Mouse (Mus musculus) myocyte (in vitro differentiated cells): ENCODE data around the gene Map3k14. TPM values are rescaled to one million over a fixed set of nuclear protein-coding genes. Genes with fewer than 3 reads are reported as not detected.

Experiments used
- H3K27me3 ChIP-seq: one replicate; pipeline ENCODE4 v1.6.1; 2011; ENCODE audit not compliant: control insufficient read depth, insufficient read depth, insufficient read length
- H3K36me3 ChIP-seq: one replicate; pipeline ENCODE4 v1.6.1; 2011; ENCODE audit not compliant: control insufficient read depth, insufficient read depth
- H3K4me2 ChIP-seq: one replicate; pipeline ENCODE4 v1.6.1; 2011; ENCODE audit warnings: low read depth, control low read depth
- H3K4me3 ChIP-seq: one replicate; pipeline ENCODE4 v1.5.1; 2011; ENCODE audit warnings: mild to moderate bottlenecking, control low read depth, moderate library complexity
- H3K79me2 ChIP-seq: one replicate; pipeline ENCODE4 v1.6.1; 2011; ENCODE audit not compliant: control insufficient read depth, insufficient read depth
- H3ac ChIP-seq: one replicate; pipeline ENCODE4 v1.6.1; 2011; ENCODE audit not compliant: control insufficient read depth, insufficient read length
- CEBPB ChIP-seq: IDR thresholded peaks from 2 replicates; pipeline ENCODE4 v1.6.1; 2011; ENCODE audit warnings: mild to moderate bottlenecking, moderate library complexity; ENCODE audit not compliant: poor library complexity, insufficient read depth, severe bottlenecking
- E2F4 ChIP-seq: IDR thresholded peaks from one replicate; pipeline ENCODE4 v1.6.1; 2011; ENCODE audit warnings: mild to moderate bottlenecking, control low read depth, moderate library complexity; ENCODE audit not compliant: insufficient read depth
- MAX ChIP-seq: IDR thresholded peaks from one replicate; pipeline ENCODE4 v1.6.1; 2011; ENCODE audit warnings: low read depth, mild to moderate bottlenecking, control low read depth
- MYOD1 ChIP-seq, 3 experiments: IDR thresholded peaks; one replicate each; pipeline ENCODE4 v1.6.1; 2011; ENCODE audit warnings: control low read depth in 2 of 3, low read depth in 2 of 3, mild to moderate bottlenecking in 2 of 3, moderate library complexity in 1 of 3; ENCODE audit not compliant: insufficient read length in 2 of 3, control insufficient read depth in 1 of 3
- MYOG ChIP-seq, 3 experiments: IDR thresholded peaks; one replicate each; pipeline ENCODE4 v1.6.1; 2011; ENCODE audit warnings: control low read depth in 2 of 3, low read depth in 2 of 3, mild to moderate bottlenecking in 2 of 3; ENCODE audit not compliant: insufficient read length in 2 of 3, control insufficient read depth in 1 of 3, insufficient read depth in 1 of 3
- POLR2A ChIP-seq: IDR thresholded peaks from one replicate; pipeline ENCODE4 v1.6.1; 2011; ENCODE audit warnings: low read depth, mild to moderate bottlenecking, control low read depth, moderate library complexity; ENCODE audit not compliant: insufficient read length
- POLR2AphosphoS2 ChIP-seq: IDR thresholded peaks from one replicate; pipeline ENCODE4 v1.6.1; 2011; ENCODE audit warnings: low read depth, control low read depth; ENCODE audit not compliant: insufficient read length
- REST ChIP-seq: IDR thresholded peaks from one replicate; pipeline ENCODE4 v1.6.1; 2011; ENCODE audit warnings: mild to moderate bottlenecking, control low read depth, moderate library complexity; ENCODE audit not compliant: insufficient read depth, insufficient read length
- SRF ChIP-seq: IDR thresholded peaks from one replicate; pipeline ENCODE4 v1.6.1; 2011; ENCODE audit warnings: low read depth; ENCODE audit not compliant: control insufficient read depth, insufficient read length
- TCF12 ChIP-seq: IDR thresholded peaks from one replicate; pipeline ENCODE4 v1.6.1; 2011; ENCODE audit warnings: mild to moderate bottlenecking, control low read depth; ENCODE audit not compliant: poor library complexity, insufficient read depth, severe bottlenecking
- TCF3 ChIP-seq: IDR thresholded peaks from one replicate; pipeline ENCODE4 v1.6.1; 2011; ENCODE audit warnings: low read depth, control low read depth; ENCODE audit not compliant: insufficient read length
- USF1 ChIP-seq: IDR thresholded peaks from one replicate; pipeline ENCODE4 v1.6.1; 2011; ENCODE audit warnings: low read depth, mild to moderate bottlenecking, control low read depth, moderate library complexity
- polyA plus RNA-seq: library from polyadenylated mRNA; unstranded; fragments of >200 nt; fragmentation: generic; extraction: Trizol; gene quantifications from one replicate; pipeline ENCODE4 v1.2.1, GENCODE M21; 2012; ENCODE audit warnings: missing spikeins

Map3k14 gene
- polyA plus RNA-seq, 1 experiment, result 12.9 TPM

DNA sequence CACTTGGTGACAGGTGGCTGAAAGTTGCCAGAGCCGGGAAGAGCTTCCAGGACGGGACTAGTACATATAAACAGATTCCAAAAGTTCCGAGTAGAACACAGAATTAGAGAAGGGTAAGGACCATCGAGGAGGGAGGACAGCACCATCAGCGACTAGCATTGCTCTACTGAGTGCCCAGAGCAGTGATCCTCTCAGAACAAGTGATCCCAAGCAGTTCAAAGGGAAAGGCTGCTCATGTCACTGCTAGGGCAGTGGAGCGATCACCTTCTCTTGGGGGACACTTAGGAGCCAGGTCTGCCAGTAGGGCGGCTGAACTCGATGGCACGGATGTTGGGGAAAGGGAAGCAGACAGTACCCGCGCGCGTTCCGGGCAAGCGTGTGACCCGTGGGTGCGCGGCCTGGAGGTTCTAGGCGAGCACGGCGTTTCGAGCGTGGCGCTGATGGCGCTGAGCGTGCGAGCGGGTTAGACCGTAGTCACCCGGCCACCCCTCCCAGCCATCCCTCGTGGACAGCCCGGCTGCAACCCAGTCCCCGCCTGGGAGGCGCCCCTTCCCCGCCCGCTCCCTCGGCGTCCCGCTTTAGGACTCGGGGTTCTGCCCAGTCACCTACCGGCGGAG is 435 bp downstream of the Map3k14 start:
- peak overlapping the region; percentile 40 for H3ac ChIP-seq
- no peaks in the 10 kb centered on the region for H3K36me3 ChIP-seq
- H3K4me3 ChIP-seq, result peak overlapping the region; percentile 80
- TF ChIP-seq TCF12, result no peak
- TF ChIP-seq POLR2AphosphoS2, result no peak
- H3K4me2 ChIP-seq, result peak overlapping the region; percentile 98
- H3K79me2 ChIP-seq, result peaks cover 53% of the 10 kb centered on the region
- no peaks in the 10 kb centered on the region for H3K27me3 ChIP-seq

DNA sequence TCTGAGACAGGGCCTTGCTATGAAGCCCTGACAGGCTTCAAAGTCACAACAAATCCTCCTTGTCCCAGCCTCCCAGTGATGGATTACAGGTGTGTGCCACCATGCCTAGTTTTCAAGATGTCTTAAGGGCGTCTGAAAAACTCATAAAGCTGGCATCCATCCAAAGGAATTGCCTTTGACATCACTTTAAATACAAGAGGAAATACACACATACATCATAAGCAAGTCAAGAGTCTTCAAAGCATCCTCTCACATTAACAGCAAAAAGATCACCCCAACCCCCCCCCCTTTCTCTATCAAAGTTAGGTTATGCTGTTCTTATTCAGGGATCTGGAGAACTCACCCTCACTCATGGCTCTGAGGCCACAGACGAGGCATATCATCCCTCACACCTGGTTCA is 1.4 kb downstream of the Map3k14 start:
- peak overlapping the region; percentile 98 for H3K4me2 ChIP-seq
- H3K36me3 ChIP-seq, result no peaks in the 10 kb centered on the region
- H3K27me3 ChIP-seq, result no peaks in the 10 kb centered on the region
- peaks cover 63% of the 10 kb centered on the region for H3K79me2 ChIP-seq
- H3ac ChIP-seq, result no peak overlapping the region
- H3K4me3 ChIP-seq, result peak overlapping the region; percentile 80
- TF ChIP-seq CEBPB (no peak), USF1 (no peak), E2F4 (no peak), REST (no peak), SRF (no peak), MAX (no peak), POLR2A (no peak), POLR2AphosphoS2 (no peak), MYOD1 (IDR thresholded peaks at IDR 0.05; ENCODE audit: control insufficient read depth in 1 of 3, insufficient read length in 2 of 3, low read depth in 2 of 3) (no peak), TCF12 (no peak), TCF3 (no peak), MYOG (IDR thresholded peaks at IDR 0.05; ENCODE audit: control insufficient read depth in 1 of 3, insufficient read depth in 1 of 3, insufficient read length in 2 of 3, low read depth in 2 of 3) (no peak)

DNA sequence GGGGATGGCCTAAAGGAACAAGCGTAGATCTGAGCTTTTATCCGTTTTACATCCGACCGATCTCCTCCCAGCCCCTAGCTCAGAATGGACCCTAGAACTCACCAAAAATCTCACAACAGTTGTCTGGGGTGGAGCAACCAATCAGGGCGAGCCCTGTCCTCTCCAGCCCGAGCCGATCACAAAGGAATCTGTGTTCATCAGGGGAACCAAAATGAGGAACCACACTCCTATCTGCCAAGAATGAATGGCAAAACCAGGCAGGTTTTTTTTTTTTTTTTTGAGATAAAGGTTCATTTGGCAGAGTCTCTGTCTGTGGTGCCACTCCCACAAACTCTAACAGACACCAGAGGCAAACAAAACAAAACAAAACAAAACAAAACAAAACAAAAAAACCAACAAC is 2.1 kb downstream of the Map3k14 start:
- H3K4me2 ChIP-seq, result peak overlapping the region; percentile 98
- no peaks in the 10 kb centered on the region for H3K36me3 ChIP-seq
- H3K27me3 ChIP-seq, result no peaks in the 10 kb centered on the region
- TF ChIP-seq MYOD1 (IDR thresholded peaks at IDR 0.05; ENCODE audit: control insufficient read depth in 1 of 3, insufficient read length in 2 of 3, low read depth in 2 of 3) (no peak), SRF (no peak), TCF3 (no peak)
- H3ac ChIP-seq, result no peak overlapping the region
- H3K79me2 ChIP-seq, result peaks cover 70% of the 10 kb centered on the region
- H3K4me3 ChIP-seq, result peak overlapping the region; percentile 80

DNA sequence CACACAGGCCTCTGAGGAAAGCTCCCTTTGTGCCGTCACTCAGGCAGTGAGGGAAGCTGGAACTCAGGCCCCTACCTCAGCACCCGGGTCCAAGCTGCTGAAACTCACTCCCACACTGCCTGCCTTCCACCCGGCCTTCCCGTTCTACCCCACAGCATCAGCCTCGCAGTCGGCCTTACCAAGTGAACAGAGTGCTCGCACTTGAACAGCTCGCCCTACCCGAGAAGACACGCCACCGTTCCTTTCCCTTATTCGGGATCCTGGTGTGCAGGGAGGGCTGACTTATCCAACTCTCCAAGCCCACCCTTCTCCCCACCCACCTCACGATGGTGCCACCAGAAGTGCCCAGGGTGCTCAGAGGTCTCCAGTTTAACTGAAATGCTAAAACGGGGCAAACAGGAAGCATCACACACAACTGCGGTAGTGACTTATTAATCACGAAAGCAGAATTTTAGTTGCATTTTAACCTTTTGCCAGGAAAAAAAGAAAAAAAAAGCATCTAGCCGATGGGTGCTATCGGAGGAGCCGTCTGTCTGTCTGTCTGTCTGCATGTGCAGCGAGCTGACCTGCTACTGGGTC is 2.8 kb downstream of the Map3k14 start:
- H3ac ChIP-seq, result no peak overlapping the region
- peak overlapping the region; percentile 98 for H3K4me2 ChIP-seq
- H3K4me3 ChIP-seq, result peak overlapping the region; percentile 80
- no peaks in the 10 kb centered on the region for H3K27me3 ChIP-seq
- TF ChIP-seq E2F4, result no peak
- no peak for TF ChIP-seq USF1
- TF ChIP-seq MAX, result no peak
- TF ChIP-seq TCF3, result no peak
- TF ChIP-seq SRF, result no peak
- no peak for TF ChIP-seq TCF12
- no peak for TF ChIP-seq MYOD1 (IDR thresholded peaks at IDR 0.05; ENCODE audit: control insufficient read depth in 1 of 3, insufficient read length in 2 of 3, low read depth in 2 of 3)
- TF ChIP-seq MYOG (IDR thresholded peaks at IDR 0.05; ENCODE audit: control insufficient read depth in 1 of 3, insufficient read depth in 1 of 3, insufficient read length in 2 of 3, low read depth in 2 of 3), result no peak
- no peak for TF ChIP-seq POLR2A
- no peak for TF ChIP-seq REST
- no peak for TF ChIP-seq CEBPB
- no peak for TF ChIP-seq POLR2AphosphoS2
- peaks cover 76% of the 10 kb centered on the region for H3K79me2 ChIP-seq
- H3K36me3 ChIP-seq, result no peaks in the 10 kb centered on the region

DNA sequence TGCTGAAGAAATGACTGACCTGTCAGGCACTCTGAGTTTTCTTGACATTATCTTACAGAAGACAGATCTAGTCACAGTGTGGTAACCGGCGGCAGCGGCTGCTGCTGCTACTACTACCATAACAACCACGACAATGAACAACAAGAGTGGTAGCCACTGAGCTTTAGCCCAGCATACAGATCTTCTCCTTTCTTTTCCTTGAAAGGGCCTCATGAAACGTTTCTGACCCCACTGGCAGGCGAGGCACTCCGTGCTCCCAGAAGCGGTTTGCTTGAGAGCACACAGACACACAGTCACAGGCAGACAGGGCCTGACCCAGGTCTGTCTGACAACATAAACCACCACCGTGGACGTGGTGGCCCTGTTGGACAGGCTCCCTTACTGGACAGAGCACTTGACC is 3.7 kb downstream of the Map3k14 start:
- Histone ChIP-seq H3K4me3 (no peak overlapping the region), H3K27me3 (no peaks in the 10 kb centered on the region), H3K4me2 (peak overlapping the region; percentile 16), H3K36me3 (no peaks in the 10 kb centered on the region), H3ac (no peak overlapping the region), H3K79me2 (peaks cover 86% of the 10 kb centered on the region)
- TF ChIP-seq MYOD1 (IDR thresholded peaks at IDR 0.05; ENCODE audit: control insufficient read depth in 1 of 3, insufficient read length in 2 of 3, low read depth in 2 of 3), result no peak
- TF ChIP-seq POLR2AphosphoS2, result no peak
- no peak for TF ChIP-seq TCF3
- no peak for TF ChIP-seq E2F4
- no peak for TF ChIP-seq TCF12
- no peak for TF ChIP-seq REST
- no peak for TF ChIP-seq SRF
- no peak for TF ChIP-seq CEBPB
- no peak for TF ChIP-seq USF1
- no peak for TF ChIP-seq MAX
- no peak for TF ChIP-seq MYOG (IDR thresholded peaks at IDR 0.05; ENCODE audit: control insufficient read depth in 1 of 3, insufficient read depth in 1 of 3, insufficient read length in 2 of 3, low read depth in 2 of 3)
- TF ChIP-seq POLR2A, result no peak
